Mouse (Mus musculus) lung, postnatal 0 days (tissue): ENCODE results near the gene Rab11a.

Experiments used
- CTCF ChIP-seq: IDR thresholded peaks from 2 replicates; pipeline ENCODE4 v1.5.1; 2016; ENCODE audit warnings: antibody characterized with exemption, mild to moderate bottlenecking
- EP300 ChIP-seq: IDR thresholded peaks from 2 replicates; pipeline ENCODE4 v1.6.1; 2016; ENCODE audit warnings: antibody characterized with exemption, mild to moderate bottlenecking, control low read depth

GRCm38 (mm10) chr9:64777441-64777987 is 40.0 kb upstream of the Rab11a start:
- no peak for TF ChIP-seq CTCF
- no peak for TF ChIP-seq EP300
